Mouse (Mus musculus) liver, postnatal 0 days (tissue): ENCODE measurements at regions not wholly inside any gene's neighbourhood (a gene's known extent, or its start where the extent isn't known, plus 50 kb on each side); places are given as distances from the start of the nearest gene placed in this dataset.

ENCODE experiments used
- CTCF ChIP-seq: sonication (generic); IDR thresholded peaks from 2 replicates; pipeline ENCODE4 v1.5.1; 2016; ENCODE audit warnings: antibody characterized with exemption, low read depth
- EP300 ChIP-seq: IDR thresholded peaks from 2 replicates; pipeline ENCODE4 v1.6.1; 2016; ENCODE audit warnings: antibody characterized with exemption, low read depth, mild to moderate bottlenecking

DNA sequence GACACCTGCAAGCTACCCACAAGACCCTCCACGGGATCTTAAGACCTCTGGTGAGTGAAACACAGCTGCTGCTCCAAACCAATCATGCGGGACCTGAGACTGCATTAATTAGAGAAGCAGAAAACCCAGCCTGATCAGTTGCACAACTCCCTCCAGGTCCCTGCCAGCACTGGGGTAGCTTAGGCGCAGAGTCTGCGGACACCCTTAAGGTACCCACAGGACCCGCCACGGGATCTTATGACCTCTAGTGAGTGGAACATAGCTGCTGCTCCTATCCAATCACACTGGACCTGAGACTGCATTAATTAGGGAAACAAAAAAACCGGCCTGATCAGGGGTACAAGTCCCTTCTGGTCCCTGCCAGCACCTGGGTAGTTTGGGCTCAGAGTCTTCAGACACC is 454.3 kb upstream of the Slit2 start:
- TF ChIP-seq CTCF = no peak
- no peak for TF ChIP-seq EP300
